Mouse (Mus musculus) CD4-positive, CD25-positive, alpha-beta regulatory T cell, adult 4 months (primary cell): Measurements from ENCODE around the gene Prdm16. TPM values are rescaled to one million over a fixed set of nuclear protein-coding genes. Genes with fewer than 3 reads are reported as not detected.

Experiments
- ATAC-seq: one replicate; pipeline ENCODE4 v1.8.0; 2017
- polyA plus RNA-seq, 2 experiments: library from polyadenylated mRNA; unstranded; fragments of 100-300 nt; shearing (Covaris generic); gene quantifications; one replicate each; pipeline ENCODE4 v1.2.1; 2017

Prdm16 gene
- polyA plus RNA-seq, 2 experiments from 2014 or later = 2.2 to 2.7 TPM

- ATAC-seq = no peak
Measured at GRCm38 (mm10) chr4:154639591-154640442, 3.1 kb upstream of the Prdm16 start.

- no peak for ATAC-seq
Measured at GRCm38 (mm10) chr4:154639126-154639525, 2.5 kb upstream of the Prdm16 start.

GRCm38 (mm10) chr4:154638320-154638886, 1.7 kb upstream of the Prdm16 start:
- ATAC-seq = no peak

- no peak for ATAC-seq
Measured at GRCm38 (mm10) chr4:154637468-154638319, 1.0 kb upstream of the Prdm16 start.

GRCm38 (mm10) chr4:154636053-154636433, 630 bp downstream of the Prdm16 start:
- no peak for ATAC-seq

GRCm38 (mm10) chr4:154635241-154636052, 1.2 kb downstream of the Prdm16 start:
- no peak for ATAC-seq

- ATAC-seq = no peak
Measured at GRCm38 (mm10) chr4:154634470-154635240, 2.0 kb downstream of the Prdm16 start.

GRCm38 (mm10) chr4:154634001-154634400, 2.7 kb downstream of the Prdm16 start:
- no peak for ATAC-seq

- no peak for ATAC-seq
Measured at GRCm38 (mm10) chr4:154632800-154633764, 3.6 kb downstream of the Prdm16 start.

- no peak for ATAC-seq
Measured at GRCm38 (mm10) chr4:154630763-154631162, 5.9 kb downstream of the Prdm16 start.

GRCm38 (mm10) chr4:154627419-154628142, 9.1 kb downstream of the Prdm16 start:
- no peak for ATAC-seq

GRCm38 (mm10) chr4:154626282-154626681, 10.4 kb downstream of the Prdm16 start:
- no peak for ATAC-seq

GRCm38 (mm10) chr4:154625710-154626109, 11.0 kb downstream of the Prdm16 start:
- ATAC-seq = no peak

GRCm38 (mm10) chr4:154623241-154623640, 13.4 kb downstream of the Prdm16 start:
- ATAC-seq = no peak

GRCm38 (mm10) chr4:154622521-154622920, 14.2 kb downstream of the Prdm16 start:
- ATAC-seq = no peak

GRCm38 (mm10) chr4:154611167-154611566, 25.5 kb downstream of the Prdm16 start:
- no peak for ATAC-seq

- no peak for ATAC-seq
Measured at GRCm38 (mm10) chr4:154607724-154608123, 28.9 kb downstream of the Prdm16 start.

GRCm38 (mm10) chr4:154604442-154604830, 32.2 kb downstream of the Prdm16 start:
- ATAC-seq = no peak

GRCm38 (mm10) chr4:154603663-154604441, 32.8 kb downstream of the Prdm16 start:
- ATAC-seq = no peak
